Mouse (Mus musculus) liver, embryonic 18 days (tissue): ENCODE results near the gene Mup5. TPM values are rescaled to one million over a fixed set of nuclear protein-coding genes. Genes with fewer than 3 reads are reported as not detected.

Source experiments
- polyA plus RNA-seq: library from polyadenylated mRNA; depleted of rRNA; stranded (reverse); fragments of >200 nt; gene quantifications from 2 replicates; pipeline ENCODE4 v1.2.3, GENCODE M21; 2012; rRNA removed

Gene Mup5
- not detected in 2 replicates for polyA plus RNA-seq

DNA sequence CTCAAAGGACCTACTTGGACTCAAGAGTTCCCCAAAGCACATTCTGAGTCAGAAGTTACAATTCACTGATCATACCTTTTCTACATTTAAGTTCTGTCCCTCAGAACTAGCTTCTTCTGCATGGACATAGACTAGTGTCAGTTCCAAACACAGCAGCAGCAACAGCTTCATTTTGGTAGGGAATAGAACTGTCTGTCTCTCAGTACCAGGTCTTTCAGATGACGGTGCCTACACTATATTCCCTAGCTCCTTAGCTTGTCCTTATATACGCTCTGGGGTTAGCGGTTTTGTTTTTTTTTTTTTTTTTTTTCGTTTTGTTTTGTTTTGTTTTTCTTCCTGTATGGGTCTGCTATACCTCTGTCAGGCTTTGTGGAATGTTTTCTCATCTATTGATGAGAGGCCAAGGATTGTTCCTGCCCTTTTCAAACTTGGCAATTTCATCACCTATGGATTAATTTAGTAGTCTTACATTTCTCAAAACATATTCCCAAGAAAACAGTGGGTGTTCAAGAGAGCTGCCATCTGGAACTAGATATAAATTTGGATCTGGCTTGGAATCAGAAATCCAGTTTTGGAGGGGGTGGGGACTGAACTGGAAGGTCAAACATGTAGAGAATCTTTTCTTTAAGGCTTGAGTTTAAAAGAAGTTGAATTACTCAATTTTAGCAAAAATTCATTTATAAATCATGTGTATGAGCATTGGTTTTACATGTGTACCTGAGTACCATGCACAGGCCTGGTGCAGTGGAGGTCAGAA is at the start of gene Mup5:
Gene Mup5 (minus strand): TSS at position 282 of the 757 bp plus-strand sequence.

DNA sequence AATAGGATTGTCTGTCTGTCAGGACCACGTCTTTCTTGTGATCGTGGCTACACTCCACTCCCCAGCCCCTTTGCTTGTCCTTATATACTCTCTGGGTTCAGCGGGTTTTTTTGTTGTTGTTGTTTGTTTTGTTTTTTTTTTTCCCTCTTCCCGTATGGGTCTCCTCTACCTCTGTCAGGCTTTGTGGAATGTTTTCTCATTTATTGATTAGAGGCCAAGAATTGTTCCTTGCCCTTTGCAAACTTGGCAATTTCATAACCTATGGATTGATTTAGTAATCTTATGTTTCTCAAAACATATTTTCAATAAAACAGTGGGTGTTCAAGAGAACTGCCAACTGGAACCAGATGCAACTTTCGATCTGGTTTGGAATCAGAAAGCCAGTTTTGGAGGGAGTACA is 52.9 kb downstream of the Mup5 start, which contains the start of gene Mup19:
Gene Mup19 (minus strand): TSS at position 101 of the 400 bp plus-strand sequence.

Other genes with a start within 250 kb of the Mup5 start
- not detected in 2 replicates for gene Mup17, start 239.4 kb downstream of the Mup5 start, polyA plus RNA-seq
- gene Mup18, start 161.1 kb downstream of the Mup5 start, polyA plus RNA-seq, result not detected in 2 replicates
- gene Mup19, start 53.0 kb downstream of the Mup5 start, polyA plus RNA-seq, result not detected in 2 replicates
- gene Mup20, start 218.9 kb upstream of the Mup5 start, polyA plus RNA-seq, result 0.24 and 0.58 TPM in 2 replicates